Mouse (Mus musculus) liver, postnatal 0 days (tissue): ENCODE results near the gene Pcsk1n.

Experiments used
- CTCF ChIP-seq: sonication (generic); IDR thresholded peaks from 2 replicates; pipeline ENCODE4 v1.5.1; 2016; ENCODE audit warnings: antibody characterized with exemption, low read depth
- EP300 ChIP-seq: IDR thresholded peaks from 2 replicates; pipeline ENCODE4 v1.6.1; 2016; ENCODE audit warnings: antibody characterized with exemption, low read depth, mild to moderate bottlenecking

GRCm38 (mm10) chrX:7922032-7922431 lies 2.4 kb downstream of the Pcsk1n start:
- TF ChIP-seq CTCF (no peak), EP300 (no peak)
